Mouse (Mus musculus) T-helper 17 cell (primary cell): ENCODE measurements around the gene Il17ra.

Source experiments
- in situ Hi-C, 2 experiments: fragments of 300-600 bp; cut with MboI, MseI; formaldehyde crosslinking; loops; 1 replicate in 1 of 2; 2 replicates in 1 of 2; pipeline ENCODE4 v1.15.1; 2025; ENCODE audit warnings: high pct_unique_total_duplicates in 2 of 2

Il17ra gene

DNA sequence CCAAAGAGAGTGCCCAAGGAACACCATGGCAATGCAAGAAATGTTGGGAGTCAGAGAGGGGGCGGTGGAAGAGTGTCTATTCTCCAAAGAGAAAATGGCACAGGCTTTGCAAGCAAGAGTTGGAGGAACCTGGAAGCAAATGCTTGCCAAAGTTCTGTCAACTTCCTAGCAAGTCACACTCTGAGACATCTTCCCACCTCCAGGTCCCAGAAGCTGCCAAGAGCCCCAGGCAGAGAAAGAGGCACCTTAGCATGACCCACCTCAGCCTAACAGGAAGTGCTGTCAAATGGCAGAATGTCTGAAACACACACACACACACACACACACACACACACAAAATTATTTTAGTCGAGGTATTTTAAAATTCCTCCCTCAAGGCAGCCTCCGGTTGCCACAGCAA is 41.0 kb downstream of the Il17ra start:
- in situ Hi-C loops: no loop called here

DNA sequence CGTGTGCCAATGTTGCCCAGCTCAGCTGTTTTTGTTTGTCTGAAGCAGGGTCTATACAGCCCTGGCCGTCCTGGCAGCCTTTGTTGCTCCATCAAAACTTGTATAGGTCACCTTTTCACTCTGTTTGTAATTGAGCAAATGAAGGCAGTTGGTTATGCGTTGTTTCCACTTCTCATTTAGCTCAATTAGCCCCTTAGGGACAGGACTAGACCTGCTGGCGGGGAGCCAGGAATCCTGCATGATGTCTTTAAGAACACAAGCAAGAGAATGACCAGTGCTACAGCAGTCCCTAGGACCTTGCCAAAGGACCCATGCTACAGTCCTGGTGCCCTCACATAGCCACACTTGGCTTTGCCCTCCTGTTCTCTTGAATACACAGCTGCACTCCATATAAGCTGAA is 42.5 kb downstream of the Il17ra start:
- in situ Hi-C loops: no loop called here

DNA sequence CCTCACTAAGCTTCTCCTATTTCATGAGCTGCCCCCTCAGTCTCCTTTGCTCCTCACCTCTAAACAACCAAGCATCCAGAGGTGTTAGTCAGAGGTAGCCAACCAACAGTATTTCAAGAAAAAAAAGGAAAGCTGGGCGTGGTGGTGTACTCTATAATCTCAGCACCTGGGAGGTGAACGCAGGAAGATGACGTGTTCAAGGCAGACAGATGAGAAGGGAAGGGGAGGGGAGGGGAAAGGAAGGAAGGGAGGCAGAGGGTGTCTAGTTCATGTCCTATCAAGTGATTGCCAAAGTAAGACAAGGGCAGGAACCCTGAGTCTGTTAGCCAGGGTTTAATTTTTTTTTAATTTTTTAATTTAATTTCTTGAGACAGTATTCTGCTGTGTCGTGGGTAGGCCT is 45.6 kb downstream of the Il17ra start:
- in situ Hi-C loops: no loop called here

DNA sequence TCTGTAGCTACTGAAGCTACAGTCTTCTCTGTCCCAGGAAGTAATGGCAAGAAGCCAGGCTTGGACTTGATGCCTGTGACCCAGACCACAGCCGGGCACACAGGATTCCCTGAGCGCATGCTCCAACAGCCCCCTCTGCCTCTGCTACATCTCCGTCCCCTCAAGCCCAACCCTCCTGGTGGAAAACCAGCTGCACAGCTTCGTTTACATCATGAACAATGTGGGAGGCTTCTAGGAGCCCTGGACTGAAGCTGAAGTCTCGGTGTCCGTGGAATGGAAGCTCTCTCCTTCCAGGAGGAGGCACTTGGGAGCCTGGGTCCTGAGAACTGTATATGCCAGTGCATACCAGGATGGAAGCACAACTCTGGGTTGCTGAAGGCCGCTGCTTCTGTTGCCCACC is 46.9 kb downstream of the Il17ra start:
- in situ Hi-C loops: no loop called here

DNA sequence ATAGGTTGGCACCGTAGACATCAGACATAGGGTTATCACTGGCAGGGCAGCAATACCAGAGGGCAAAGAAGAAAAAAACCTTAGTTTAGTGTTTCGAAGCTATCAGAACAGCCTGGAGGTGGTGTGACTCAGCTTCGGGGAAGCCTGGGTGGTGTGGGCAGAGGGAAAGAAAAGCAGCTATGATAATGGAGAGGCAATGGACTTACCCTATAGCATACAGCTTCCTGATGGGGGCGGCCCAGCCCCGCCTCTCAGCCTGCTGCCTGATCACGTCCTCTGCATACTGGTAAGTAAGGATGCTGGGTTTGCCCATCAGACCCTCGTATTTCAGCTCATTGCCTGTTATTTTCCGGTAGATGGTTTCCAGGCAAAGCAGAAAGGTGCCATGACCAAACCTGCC is 47.4 kb downstream of the Il17ra start:
- in situ Hi-C loops: no loop called here

DNA sequence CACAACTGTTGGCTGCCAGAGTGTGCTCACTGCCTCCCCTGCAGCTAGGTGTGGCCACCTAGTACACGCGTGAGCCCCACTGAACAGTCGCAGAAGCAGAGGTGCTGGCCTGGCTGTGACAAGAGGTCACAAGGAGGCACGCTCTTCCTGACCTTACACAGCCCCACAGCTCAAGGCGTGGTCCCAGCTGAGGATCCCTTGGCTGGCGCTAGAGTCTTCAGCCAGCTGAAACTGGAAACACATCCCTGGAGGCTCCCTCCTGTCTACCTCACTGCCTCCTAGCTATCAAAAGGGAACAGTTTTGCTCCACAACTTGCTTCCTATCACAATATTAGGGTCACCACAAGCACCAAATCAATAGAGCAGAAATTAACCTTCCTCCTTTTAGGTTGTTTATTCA is 48.2 kb downstream of the Il17ra start:
- in situ Hi-C loops: no loop called here

DNA sequence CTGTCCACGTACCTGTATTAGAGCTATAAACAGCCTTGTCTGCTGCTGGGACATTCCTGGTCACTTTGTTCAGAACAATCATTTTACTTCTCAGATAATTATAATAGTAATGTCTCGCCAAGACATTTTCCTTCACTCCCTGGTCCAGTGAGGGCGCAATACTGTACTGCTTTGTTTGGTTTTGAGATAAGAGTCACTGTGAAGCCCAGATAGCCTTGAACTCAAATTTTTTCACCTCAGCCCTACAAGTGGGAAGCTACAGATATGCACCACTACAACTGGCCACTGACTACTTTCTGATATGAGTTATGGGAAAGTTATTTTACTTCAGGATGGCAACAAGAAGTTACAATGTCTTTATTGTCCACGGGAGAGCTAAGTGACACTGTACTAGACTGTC is 53.4 kb downstream of the Il17ra start:
- in situ Hi-C loops: no loop called here

DNA sequence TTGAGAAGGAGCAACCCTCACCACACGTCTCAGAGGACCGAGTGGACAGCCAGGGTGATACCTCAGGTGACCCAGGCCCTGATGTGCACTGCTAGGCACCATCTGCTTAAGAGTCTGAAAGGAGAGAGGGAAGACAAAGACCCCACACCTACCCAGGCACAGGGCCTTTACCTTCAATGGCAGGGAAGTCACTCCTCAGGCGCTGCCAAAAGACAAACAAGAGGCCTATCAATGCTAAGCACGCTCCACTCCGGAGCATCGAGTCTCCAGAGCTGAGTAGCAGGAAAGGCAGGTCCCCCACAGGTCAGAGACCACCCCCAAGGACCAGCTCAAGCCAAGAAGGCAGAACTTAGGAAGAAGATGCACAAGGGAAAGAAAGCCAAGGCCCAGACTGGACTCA is 53.8 kb downstream of the Il17ra start:
- in situ Hi-C loops: no loop called here

DNA sequence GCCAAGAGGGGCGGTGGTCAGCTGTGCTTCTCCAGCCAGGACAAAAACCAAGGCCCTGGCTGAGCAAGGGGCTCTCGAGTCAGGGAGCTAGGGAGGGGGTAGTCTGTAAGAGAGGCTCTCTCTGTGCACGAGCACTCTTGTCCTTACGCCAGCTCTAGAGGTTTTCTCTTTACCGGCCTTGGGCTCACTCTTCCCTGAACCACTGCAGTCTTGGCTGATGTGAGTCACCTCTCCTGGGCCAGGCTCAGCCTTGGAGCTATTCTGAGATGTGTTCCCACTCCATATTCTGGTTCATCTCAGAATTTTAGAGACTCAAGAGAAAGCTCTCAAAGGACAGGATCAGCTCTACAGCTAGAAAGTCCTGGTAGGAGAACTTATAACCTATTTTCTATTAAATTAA is 54.3 kb downstream of the Il17ra start:
- in situ Hi-C loops: no loop called here

DNA sequence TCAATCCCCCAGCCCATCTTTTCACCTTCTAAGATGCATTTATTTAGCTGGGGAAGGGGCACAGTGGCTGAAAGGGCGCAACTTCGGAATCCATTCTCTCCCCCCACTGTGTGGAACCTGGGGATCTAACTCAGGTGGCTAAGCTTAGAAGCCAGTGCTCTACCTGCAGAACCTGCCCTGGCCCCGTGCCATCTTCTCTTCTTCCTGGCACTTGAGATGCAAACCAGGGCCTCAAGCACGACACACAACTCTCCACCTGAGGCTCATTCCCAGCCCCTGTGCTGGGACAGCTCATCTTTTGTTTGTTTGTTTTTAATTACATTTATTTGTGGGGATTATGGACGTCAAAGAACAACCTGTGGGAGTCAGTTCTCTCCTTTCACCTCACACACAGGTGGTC is 56.6 kb downstream of the Il17ra start:
- in situ Hi-C loops: no loop called here

DNA sequence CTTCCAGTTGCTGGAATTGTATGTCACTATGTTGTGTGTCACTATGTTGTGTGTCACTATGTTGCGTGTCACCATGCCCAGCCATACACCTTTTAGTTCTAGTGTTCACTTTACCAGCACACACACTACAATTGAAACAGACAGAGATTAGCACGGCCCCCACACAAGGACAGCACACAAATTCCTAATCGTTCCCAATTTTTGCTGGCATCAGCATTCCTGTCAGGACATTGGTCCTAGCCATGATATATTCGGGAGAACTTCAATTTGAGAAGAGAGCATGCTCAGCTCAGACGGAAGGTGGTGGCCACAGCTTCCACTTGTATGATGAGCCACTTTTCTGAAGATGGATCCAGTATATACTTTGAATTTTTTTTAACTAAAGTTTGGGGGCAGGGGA is 61.7 kb downstream of the Il17ra start:
- in situ Hi-C loops: loop anchor here in 1 of 2 experiments (5.0 kb wide), 1 partner anchor 42 kb away; no protein-coding TSS in a partner anchor

DNA sequence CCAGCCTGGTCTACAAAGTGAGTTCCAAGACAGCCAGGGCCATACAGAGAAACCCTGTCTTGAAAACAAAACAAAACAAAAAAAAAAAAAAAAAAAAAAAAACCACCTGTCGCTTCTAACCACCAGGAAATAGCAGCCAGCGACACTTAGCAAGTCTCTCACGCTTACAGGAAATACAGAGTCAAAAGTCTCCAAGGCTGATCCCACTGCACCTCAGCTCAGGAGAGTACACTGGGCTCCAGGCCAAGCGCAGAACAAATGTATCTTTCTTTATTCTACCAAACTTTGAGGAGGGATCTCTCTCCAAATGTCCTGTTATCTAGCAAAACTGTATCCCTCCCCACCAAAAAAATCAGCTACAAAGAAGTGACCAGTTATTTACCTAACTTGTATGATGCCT is 66.1 kb downstream of the Il17ra start:
- in situ Hi-C loops: loop anchor here in 1 of 2 experiments (5.0 kb wide), 1 partner anchor 47 kb away; no protein-coding TSS in a partner anchor

DNA sequence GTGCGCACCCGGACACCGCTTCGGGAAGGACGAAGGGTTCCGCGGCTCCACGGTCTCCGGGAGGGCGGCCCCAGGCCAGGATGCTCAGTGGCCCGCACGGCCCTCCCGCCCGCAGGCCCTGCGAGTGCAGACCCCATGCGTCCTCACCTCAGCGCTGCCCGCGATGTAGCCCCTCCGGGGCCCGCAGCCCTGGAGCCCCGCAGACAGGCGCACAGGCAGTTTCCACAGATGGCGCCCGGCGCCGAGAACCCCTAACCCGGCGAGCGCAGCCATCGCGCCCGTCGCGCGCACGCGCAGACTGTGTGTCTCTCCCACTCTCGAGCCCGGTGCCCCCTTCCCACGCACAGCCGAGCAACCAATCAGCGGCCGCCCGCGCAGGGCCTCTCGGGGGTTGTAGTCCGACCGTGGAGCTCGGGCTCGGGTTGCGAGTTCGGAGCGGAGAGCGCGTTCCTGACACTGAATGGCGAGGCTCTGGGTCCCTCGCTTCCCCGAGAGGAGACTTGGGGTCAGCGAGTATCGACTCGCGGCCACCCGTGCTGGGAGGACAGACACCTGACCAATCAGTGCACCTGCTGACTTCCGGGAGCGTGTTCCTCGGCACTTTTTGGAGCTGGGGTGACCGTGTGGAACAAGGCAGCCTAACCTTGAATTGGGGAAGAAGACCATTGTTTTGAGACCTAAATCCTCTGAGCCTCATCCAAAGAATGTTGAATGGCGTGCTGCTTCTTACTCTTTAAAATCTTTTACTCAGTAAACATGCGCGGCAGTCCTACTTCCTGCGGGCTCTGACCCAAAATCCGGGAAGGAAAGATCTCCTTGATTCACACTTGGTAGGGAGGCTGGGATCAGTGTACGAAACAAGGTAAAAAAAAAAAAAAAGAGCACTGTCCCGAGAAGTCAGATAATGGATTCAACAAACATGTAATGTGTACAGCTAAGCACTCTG is 68.2 kb downstream of the Il17ra start, which contains the start of gene Hdhd5:
Gene Hdhd5 (minus strand): TSS at position 300 of the 946 bp plus-strand sequence.
- in situ Hi-C loops: no loop called here

DNA sequence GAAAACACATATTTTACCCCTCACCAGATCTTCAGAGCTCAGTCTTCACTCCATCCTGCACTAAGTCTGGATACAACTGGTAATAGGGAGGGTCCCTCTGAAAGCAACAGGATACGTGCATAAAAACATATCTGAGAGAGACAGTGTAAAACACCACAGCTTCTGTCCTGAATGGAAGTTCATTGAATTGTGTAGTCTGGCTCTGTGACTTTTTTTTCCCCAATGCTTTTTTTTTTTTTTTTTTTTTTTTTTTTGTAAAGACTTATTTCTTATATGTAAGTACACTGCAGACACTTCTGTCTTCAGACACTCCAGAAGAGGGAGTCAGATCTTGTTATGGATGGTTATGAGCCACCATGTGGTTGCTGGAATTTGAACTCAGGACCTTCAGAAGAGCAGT is 69.5 kb downstream of the Il17ra start:
- in situ Hi-C loops: no loop called here

DNA sequence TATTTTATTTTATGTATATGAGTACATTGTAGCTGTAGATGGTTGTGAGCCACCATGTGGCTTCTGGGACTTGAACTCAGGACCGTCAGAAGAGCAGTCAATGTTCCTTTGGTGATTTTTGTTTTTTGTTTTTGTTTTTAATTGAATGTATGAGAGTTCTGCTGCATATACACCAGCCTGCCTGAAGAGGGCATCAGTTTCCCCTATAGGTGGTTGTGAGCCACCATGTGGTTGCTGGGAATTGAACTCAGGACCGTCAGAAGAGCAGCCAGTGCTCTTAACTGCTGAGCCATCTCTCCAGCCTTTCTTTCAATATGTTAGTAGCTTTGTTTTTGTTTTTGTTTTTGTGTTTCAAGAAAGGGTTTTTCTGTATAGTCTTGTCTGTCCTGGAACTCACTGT is 73.3 kb downstream of the Il17ra start:
- in situ Hi-C loops: no loop called here
